Mouse (Mus musculus): ENCODE results near the gene Iffo1.

Iffo1 gene

DNA sequence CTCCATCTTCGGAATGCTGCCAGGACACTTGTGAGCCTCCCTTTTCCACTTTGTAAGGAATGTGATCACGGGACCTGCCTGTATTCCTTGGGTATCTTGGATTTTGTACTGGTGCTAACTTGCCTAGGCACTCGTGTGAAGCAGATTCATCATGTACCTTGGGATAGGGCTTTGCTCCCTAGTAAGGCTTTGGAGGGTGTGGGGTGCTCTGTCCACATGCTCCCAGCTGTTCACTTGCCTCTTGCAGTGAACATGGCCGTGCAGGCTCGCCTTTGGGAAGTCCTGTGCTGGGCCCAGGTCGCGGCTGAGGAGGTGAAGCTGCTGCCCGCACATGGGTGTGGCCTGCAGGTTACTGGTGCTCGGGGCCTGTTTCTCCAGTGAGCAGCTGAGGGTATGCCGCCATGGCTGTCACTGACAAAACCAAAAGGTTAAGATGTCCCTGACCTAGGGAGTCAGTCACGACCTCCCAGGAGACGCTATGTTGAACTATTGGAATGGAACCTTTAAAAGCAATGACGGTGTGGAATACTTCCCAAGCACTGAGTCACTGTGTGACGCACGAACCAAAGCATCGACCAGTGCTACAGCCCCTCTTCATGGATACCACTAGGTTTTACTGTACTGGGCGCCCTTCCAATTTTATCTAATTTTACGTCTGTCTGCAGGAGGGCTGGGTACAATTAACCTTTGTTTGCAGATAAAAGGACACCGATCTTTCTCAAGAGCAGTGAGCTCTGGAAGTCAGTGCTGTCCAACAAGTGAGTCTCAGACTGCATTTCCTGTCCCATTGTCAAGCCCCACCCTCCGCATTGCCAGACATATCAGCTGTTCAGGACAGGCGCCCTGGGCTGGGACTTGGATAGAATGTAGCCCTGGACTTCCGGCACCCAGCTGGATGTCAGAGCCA is 16.1 kb downstream of the Iffo1 start:
- peak; percentile 90 for DNase-seq (ENCODE audit: low read depth)

GRCm38 (mm10) chr6:125161971-125162370 is 16.9 kb downstream of the Iffo1 start:
- DNase-seq (ENCODE audit: low read depth) = peak; percentile 88

- DNase-seq (ENCODE audit: low read depth) = peak; percentile 36
These were observed 17.7 kb downstream of the Iffo1 start for GRCm38 (mm10) chr6:125162615-125163305.

GRCm38 (mm10) chr6:125163801-125164657 is 19.0 kb downstream of the Iffo1 start:
- DNase-seq (ENCODE audit: low read depth) = peak; percentile 60

- peak; percentile 86 for DNase-seq (ENCODE audit: low read depth)
These were observed 19.8 kb downstream of the Iffo1 start for GRCm38 (mm10) chr6:125164672-125165327.

- peak; percentile 99 for DNase-seq (ENCODE audit: low read depth)
These were observed 20.4 kb downstream of the Iffo1 start for GRCm38 (mm10) chr6:125165328-125165891.

GRCm38 (mm10) chr6:125166051-125166751 is 21.2 kb downstream of the Iffo1 start, which contains the start of gene Gapdh:
Gene Gapdh (minus strand): TSS chr6:125166467.
- DNase-seq (ENCODE audit: low read depth) = peak; percentile 86

DNA sequence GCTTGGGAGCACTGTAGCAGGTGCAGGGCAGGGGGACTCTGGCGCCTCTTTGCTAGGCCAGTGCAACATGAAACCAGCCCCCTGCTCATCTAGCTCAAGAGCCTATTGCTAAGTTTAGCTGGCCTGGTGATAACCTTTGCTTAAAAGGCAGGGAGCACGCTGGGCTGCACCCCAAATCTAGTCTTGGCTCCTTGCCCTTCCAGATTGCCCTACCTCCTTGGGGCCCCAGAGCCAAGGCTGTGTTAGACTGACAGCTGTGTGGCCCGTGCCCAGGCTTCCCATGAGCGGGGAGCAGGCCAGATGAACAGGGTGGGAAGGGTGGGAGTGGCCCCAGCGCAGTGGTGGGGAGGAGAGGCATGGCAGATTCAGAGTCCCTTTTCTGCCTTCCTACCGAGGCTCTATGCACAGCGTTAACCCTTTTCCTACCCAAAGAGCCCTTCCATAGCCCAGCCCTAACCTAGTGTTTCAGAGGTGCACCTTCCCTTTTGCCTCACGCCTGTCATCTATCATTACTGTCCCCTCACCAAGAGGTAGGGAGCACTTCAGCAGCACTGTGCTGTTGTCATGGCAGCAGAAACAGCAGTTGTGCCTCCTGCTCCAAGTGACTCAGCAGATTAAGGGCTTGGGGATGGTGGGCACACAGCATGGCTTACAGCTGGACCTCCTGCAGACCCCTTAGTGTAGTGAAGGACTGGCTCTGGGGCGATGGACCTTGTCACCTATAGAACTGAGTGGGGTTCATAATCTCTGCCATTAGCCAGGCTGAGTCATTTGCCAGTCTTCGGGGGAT is 22.0 kb downstream of the Iffo1 start:
- peak; percentile 76 for DNase-seq (ENCODE audit: low read depth)

DNA sequence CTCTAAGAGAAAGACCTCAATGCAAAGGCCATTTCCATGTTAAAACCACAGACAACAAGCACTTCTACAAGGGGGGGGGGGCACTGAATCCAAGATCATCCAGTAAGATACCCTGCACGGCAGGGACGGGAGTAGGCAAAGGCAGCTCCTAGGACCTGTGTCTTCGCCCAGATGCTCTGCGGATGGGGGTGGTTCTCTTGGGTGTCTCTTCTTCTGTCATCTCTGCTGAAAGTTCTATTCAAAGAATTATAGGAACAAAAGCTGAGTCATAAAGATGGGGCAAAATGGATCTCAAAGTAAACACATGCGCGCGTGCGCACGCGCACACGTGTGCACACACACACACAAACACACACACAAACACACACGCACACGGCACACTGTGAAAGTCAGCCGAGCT is 23.0 kb downstream of the Iffo1 start:
- DNase-seq (ENCODE audit: low read depth) = no peak

DNA sequence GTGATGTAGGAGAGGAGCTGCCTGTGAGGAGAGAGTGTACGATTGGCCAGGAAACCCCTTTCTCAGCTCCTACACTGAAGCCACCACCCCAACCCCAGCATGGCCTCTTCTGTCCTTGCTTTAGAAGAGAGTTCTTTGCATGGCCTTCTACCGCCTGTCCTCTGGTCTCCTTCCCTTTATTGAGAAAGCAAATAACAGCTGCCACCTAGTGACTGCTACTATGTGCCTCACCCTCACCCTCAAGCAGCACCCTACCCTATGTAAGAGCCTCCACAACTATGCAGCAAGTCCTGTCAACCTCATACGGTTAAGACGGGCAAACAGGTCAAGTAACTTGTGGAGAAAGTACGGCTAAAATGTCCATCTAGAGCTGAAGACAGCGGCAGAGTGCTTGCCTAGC is 25.2 kb downstream of the Iffo1 start:
- DNase-seq (ENCODE audit: low read depth) = no peak

- no peak for DNase-seq (ENCODE audit: low read depth)
These were observed 27.4 kb downstream of the Iffo1 start for GRCm38 (mm10) chr6:125172474-125172873.

DNA sequence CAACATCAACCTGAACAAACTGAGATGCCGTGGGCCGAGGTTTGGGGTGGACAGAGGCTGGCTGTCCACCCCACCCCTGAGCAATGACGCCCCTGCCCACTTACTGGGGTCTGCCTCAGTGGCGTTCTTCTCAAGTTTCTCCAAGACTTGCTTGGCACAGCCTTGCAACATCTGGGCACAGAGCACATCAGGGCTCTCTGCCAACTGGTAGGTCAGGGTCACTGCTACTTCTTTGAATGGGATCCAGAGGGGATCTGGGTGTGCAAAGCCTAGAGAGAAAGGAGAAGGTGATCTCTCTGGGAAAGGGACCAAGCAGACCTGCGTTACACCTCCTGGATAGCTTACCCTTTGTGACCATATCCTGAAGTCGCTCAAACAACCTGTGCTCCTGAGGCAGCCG is 28.2 kb downstream of the Iffo1 start:
- no peak for DNase-seq (ENCODE audit: low read depth)

DNA sequence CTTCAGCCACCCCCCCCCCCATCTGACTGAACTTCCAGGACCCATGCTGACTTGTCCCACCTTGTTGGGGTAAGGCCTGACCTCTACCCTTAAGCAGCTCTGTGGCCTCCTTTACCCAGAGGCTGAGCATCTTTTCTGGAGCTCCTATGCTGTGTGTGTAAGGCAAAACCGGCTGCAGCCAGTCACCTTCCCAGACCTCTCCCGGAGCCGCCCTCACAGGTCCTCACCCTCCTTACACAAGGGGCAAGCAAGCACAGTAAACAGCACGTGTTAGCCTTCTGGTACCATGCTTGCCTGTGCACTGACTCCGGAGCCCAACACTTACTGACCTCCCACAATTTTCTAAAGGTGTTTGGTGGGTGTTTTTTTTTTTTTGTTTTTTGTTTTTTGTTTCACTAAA is 30.4 kb downstream of the Iffo1 start:
- DNase-seq (ENCODE audit: low read depth) = no peak

DNA sequence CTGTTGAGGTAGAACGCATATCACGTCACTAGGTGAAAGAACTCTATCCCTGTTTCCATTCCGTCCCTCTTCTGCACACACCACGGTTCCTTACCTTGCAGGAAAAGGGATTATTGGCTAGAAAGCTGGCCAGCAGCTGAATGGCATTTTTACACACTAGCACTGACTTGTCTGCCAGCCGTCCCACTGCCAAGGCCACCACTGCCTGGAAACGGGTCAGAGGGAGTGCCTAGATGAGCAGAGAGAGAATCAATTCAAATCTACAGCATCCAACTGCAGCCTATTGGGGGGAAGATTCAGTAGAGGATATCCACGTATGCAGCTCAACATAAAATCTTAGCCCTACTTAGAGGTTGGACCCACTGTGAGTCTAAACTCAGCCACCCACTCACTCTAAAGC is 34.6 kb downstream of the Iffo1 start:
- DNase-seq (ENCODE audit: low read depth) = no peak

GRCm38 (mm10) chr6:125182133-125182532 is 37.1 kb downstream of the Iffo1 start:
- DNase-seq (ENCODE audit: low read depth) = no peak

GRCm38 (mm10) chr6:125186203-125186602 is 41.2 kb downstream of the Iffo1 start:
- no peak for DNase-seq (ENCODE audit: low read depth)

DNA sequence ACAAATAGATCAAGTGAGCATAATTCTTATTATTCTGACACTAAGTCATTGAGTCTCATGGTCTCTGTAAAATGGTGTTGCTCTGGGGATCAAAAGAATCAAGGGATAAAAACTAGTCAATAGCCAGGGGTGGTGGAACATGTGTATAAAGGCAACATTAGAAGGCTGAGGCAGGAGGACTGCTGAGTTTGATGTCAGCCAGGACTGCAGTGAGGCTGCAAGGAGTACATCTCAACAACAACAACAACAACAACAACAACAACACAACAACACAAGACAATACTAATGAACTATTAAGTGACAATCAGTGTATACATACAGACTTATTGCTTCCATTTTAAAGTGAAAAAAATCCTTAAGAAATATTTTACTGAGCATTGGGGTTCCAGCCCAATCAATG is 45.8 kb downstream of the Iffo1 start:
- DNase-seq (ENCODE audit: low read depth) = no peak

DNA sequence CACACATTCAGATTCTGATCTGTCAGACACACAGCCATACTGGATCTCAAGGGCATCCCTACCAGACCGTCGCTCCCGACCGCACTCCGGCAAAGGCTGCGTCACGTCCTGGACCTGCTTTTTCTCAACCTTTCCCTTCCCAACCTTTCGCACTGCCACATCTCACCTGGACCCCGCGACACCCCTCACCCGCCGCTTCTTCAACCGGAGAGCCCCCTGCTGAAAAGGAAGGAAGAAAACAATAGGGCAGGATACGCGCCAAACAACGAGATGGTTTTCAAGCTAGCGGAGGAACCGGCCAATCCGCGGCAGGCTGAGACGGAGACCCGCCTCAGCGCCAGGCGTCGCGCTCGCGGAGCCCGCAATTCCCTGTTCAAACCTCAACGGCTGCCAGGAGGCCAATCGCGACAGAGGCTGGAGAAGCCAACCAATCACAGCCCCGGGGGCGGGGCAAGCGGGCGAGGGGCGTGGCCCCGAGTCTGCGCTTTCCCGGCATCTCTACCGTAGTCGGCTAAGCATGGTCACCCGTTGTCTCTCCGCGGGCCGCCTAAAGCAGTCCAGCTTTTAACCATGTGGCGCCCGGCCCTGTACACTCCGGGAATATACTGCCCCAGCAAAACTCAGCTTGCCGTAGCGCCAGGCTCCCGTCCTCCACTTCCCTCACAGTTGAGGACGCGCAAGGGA is 46.4 kb downstream of the Iffo1 start, which contains the start of the genes Ncapd2 and Mrpl51:
Gene Ncapd2, minus strand, starts transcription at position 370 of the 684 bp plus-strand sequence.
Gene Mrpl51, plus strand, starts transcription at position 470 of the 684 bp plus-strand sequence.
- DNase-seq (ENCODE audit: low read depth) = peak; percentile 100
